Mouse (Mus musculus) forebrain, postnatal 0 days (tissue): Measurements from ENCODE around the gene Ptpn18. TPM values are rescaled to one million over a fixed set of nuclear protein-coding genes. Genes with fewer than 3 reads are reported as not detected.
A peak's percentile ranks its signal among the peaks of the same experiment; 100 is the strongest.
"Not testable (repeated sequence)": the region's sequence is repeated elsewhere in the genome, so short reads cannot be mapped to it uniquely, and the experiment has no call there.

Source experiments
- ATAC-seq: fragments of 200-750 bp; cut with Nextera tagmentation; 2 replicates; pipeline ENCODE4 v1.8.0; 2017; ENCODE audit warnings: mild to moderate bottlenecking, moderate library complexity
- DNase-seq: peaks from one replicate; pipeline ENCODE4 v3.0.0-alpha.2; 2015
- H3K27ac ChIP-seq: fragments of 300-500 bp; sonication (generic); 2 replicates; pipeline ENCODE4 v1.5.1; 2014; ENCODE audit warnings: low read depth, mild to moderate bottlenecking, antibody characterized with exemption, low read length, moderate library complexity, mixed read lengths
- H3K27me3 ChIP-seq: fragments of 300-500 bp; sonication (generic); 2 replicates; pipeline ENCODE4 v1.6.1; 2014; ENCODE audit warnings: mild to moderate bottlenecking, low read length, mixed read lengths; ENCODE audit not compliant: insufficient read depth
- H3K36me3 ChIP-seq: fragments of 300-500 bp; sonication (generic); 2 replicates; pipeline ENCODE4 v1.6.1; 2014; ENCODE audit warnings: mild to moderate bottlenecking, moderate library complexity; ENCODE audit not compliant: insufficient read depth
- H3K4me1 ChIP-seq: fragments of 300-500 bp; sonication (generic); 2 replicates; pipeline ENCODE4 v1.6.1; 2014; ENCODE audit warnings: antibody characterized with exemption; ENCODE audit not compliant: insufficient read depth
- H3K4me2 ChIP-seq: fragments of 300-500 bp; sonication (generic); 2 replicates; pipeline ENCODE4 v1.6.1; 2014; ENCODE audit warnings: low read depth, mild to moderate bottlenecking, moderate library complexity
- H3K4me3 ChIP-seq: fragments of 300-500 bp; sonication (generic); 2 replicates; pipeline ENCODE4 v1.5.1; 2014; ENCODE audit warnings: low read depth, low read length, mixed read lengths
- H3K9ac ChIP-seq: fragments of 300-500 bp; sonication (generic); 2 replicates; pipeline ENCODE4 v1.6.1; 2014; ENCODE audit warnings: mild to moderate bottlenecking
- H3K9me3 ChIP-seq: fragments of 300-500 bp; sonication (generic); 2 replicates; pipeline ENCODE4 v1.6.1; 2016; ENCODE audit warnings: low read length
- CTCF ChIP-seq: sonication (generic); IDR thresholded peaks from 2 replicates; pipeline ENCODE4 v1.5.1; 2016; ENCODE audit warnings: antibody characterized with exemption, control low read depth, low read depth
- WGBS: fragments of 180-500 bp; shearing (Covaris S2); extraction: QIAGEN DNeasy Blood & Tissue Kit; methylation state at CpG from one replicate; pipeline ENCODE4 v1.1.7; 2014; 5-methylcytosine and 5-hydroxymethylcytosine counted together
- polyA plus RNA-seq: library from polyadenylated mRNA; unstranded; fragments of >200 nt; fragmentation: Nextera tagmentation; extraction: Ambion mirVana; gene quantifications from 2 replicates; pipeline ENCODE4 v1.2.1, GENCODE M21; 2015
- total RNA-seq: library from RNA; depleted of rRNA; stranded (reverse); fragments of >200 nt; gene quantifications from 2 replicates; pipeline ENCODE4 v1.2.3, GENCODE M21; 2014

Ptpn18 gene
- total and polyA plus RNA-seq, 2 experiments from 2014 or later: 4.3 to 6.5 TPM

DNA sequence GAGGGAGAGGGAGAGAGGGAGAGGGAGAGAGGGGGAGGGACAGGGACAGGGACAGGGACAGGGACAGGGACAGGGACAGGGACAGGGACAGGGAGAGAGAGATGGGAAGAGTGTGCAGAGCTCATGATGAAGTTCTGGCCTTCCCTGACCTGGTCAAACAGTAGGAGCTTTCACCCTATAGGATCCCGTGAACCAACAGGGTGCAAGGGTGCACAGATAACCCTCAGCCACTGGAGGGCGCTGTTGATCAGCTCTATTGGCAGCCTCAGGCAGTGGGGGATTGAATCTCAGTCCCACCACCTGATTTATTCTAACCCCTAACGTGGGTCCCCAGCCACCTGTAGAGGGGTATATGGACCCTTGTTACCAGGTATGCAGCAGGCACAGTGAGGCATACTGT is 51.5 kb downstream of the Ptpn18 start:
- H3K27me3 ChIP-seq: no peaks in the 10 kb centered on the region
- no peak overlapping the region for H3K27ac ChIP-seq
- H3K9ac ChIP-seq: no peak overlapping the region
- peak; percentile 77 for TF ChIP-seq CTCF
- no peak overlapping the region for H3K4me3 ChIP-seq
- no peak overlapping the region for H3K4me2 ChIP-seq
- H3K9me3 ChIP-seq: no peaks in the 10 kb centered on the region
- H3K36me3 ChIP-seq: no peaks in the 10 kb centered on the region
- DNase-seq (peak; percentile 48), ATAC-seq (peak; percentile 58; the same call in 1 of the 2 replicates)
- WGBS: 3% methylated on average over 3 of the region's 3 CpGs
- no peaks in the 10 kb centered on the region for H3K4me1 ChIP-seq

- DNase-seq: no peak
- Histone ChIP-seq H3K4me3 (no peak overlapping the region), H3K9ac (no peak overlapping the region), H3K27ac (no peak overlapping the region), H3K9me3 (no peaks in the 10 kb centered on the region), H3K4me2 (no peak overlapping the region), H3K36me3 (no peaks in the 10 kb centered on the region), H3K27me3 (no peaks in the 10 kb centered on the region), H3K4me1 (no peaks in the 10 kb centered on the region)
- WGBS: 80% methylated on average over 4 of the region's 4 CpGs
- no peak for TF ChIP-seq CTCF
- no peak for ATAC-seq
Measured at GRCm38 (mm10) chr1:34513068-34513467, 53.5 kb downstream of the Ptpn18 start.

DNA sequence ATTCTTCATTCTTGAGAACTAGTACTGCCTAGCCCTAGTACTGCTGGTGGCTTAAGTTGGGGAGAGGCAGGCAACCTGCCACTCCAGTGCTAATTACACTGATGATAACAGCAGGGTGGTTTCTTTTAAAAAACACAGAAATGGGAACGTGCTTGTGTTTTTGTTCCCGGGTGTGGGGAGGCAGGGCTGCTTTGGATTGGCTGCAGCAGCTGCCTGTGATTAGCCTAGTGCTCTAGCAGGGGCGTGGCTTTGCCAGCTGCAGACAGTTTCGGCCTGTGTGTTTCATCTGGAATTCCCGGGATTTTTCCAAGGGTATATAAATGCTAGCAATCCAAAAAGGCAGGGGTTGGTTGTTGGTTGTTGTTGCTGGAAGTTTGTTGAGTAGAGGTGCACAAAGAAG is 57.0 kb downstream of the Ptpn18 start:
- DNase-seq: no peak
- no peak for TF ChIP-seq CTCF
- WGBS: 35% methylated on average over 5 of the region's 5 CpGs
- no peaks in the 10 kb centered on the region for H3K36me3 ChIP-seq
- no peaks in the 10 kb centered on the region for H3K9me3 ChIP-seq
- H3K4me2 ChIP-seq: no peak overlapping the region
- no peak overlapping the region for H3K4me3 ChIP-seq
- H3K9ac ChIP-seq: no peak overlapping the region
- ATAC-seq: no peak; the same call in 1 of the 2 replicates
- H3K27ac ChIP-seq: no peak overlapping the region
- no peaks in the 10 kb centered on the region for H3K4me1 ChIP-seq
- H3K27me3 ChIP-seq: no peaks in the 10 kb centered on the region

GRCm38 (mm10) chr1:34517297-34517696 is 57.7 kb downstream of the Ptpn18 start:
- not testable (repeated sequence) for H3K27ac ChIP-seq
- 71% methylated on average over 6 of the region's 6 CpGs for WGBS

DNA sequence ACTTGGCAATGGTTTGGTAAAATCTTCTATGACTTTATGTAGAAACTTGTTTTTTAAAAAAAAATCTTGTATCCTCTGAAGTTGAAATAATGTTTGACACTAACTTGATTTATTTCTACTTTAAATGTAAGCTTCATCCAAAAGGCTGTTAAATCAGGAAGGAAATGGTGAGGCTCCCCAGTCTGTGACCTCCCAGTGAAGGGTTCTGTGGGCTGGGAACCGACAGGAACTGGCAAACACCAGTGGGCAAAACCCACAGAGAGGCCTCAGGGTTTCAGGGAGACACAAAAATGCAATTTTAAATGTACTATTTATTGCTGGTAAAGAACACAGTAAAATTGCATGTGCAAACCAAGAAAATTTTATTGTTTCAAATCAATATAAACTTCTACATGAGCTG is 58.2 kb downstream of the Ptpn18 start:
- DNase-seq: not testable (repeated sequence)

More at GRCm38 (mm10) chr1:34517297-34517696, 57.7 kb downstream of the Ptpn18 start:
- H3K9ac ChIP-seq, H3K27me3 ChIP-seq, DNase-seq, H3K36me3 ChIP-seq, H3K4me1 ChIP-seq, H3K4me3 ChIP-seq, H3K9me3 ChIP-seq, H3K4me2 ChIP-seq, ATAC-seq: not testable (repeated sequence)

GRCm38 (mm10) chr1:34518259-34518658 is 58.7 kb downstream of the Ptpn18 start:
- TF ChIP-seq CTCF: no peak
- WGBS: 83% methylated on average over 1 of the region's 1 CpGs
- Histone ChIP-seq H3K9me3 (no peaks in the 10 kb centered on the region), H3K27me3 (no peaks in the 10 kb centered on the region), H3K36me3 (no peaks in the 10 kb centered on the region), H3K27ac (no peak overlapping the region), H3K9ac (no peak overlapping the region), H3K4me3 (no peak overlapping the region), H3K4me1 (no peaks in the 10 kb centered on the region), H3K4me2 (no peak overlapping the region)
- ATAC-seq (no peak), DNase-seq (no peak)

More for the DNA sequence above, 58.2 kb downstream of the Ptpn18 start:
- H3K4me2 ChIP-seq, H3K9me3 ChIP-seq, H3K4me3 ChIP-seq, H3K27ac ChIP-seq, H3K36me3 ChIP-seq, H3K4me1 ChIP-seq, H3K9ac ChIP-seq, H3K27me3 ChIP-seq, ATAC-seq: not testable (repeated sequence)
- 76% methylated on average over 1 of the region's 1 CpGs for WGBS

- DNase-seq: no peak
- Histone ChIP-seq H3K36me3 (no peaks in the 10 kb centered on the region), H3K4me3 (no peak overlapping the region), H3K4me1 (no peaks in the 10 kb centered on the region), H3K27ac (no peak overlapping the region), H3K4me2 (no peak overlapping the region), H3K9ac (no peak overlapping the region), H3K9me3 (no peaks in the 10 kb centered on the region), H3K27me3 (no peaks in the 10 kb centered on the region)
- TF ChIP-seq CTCF: no peak
- ATAC-seq: no peak
- 85% methylated on average over 6 of the region's 6 CpGs for WGBS
Measured at GRCm38 (mm10) chr1:34522205-34522849, 62.8 kb downstream of the Ptpn18 start.
